Mouse (Mus musculus) intestine, postnatal 0 days (tissue): ENCODE results near the gene Nucb1. TPM values are rescaled to one million over a fixed set of nuclear protein-coding genes. Genes with fewer than 3 reads are reported as not detected.

Experiments
- ATAC-seq: fragments of 200-750 bp; cut with Nextera tagmentation; 2 replicates; pipeline ENCODE4 v1.8.0; 2017; ENCODE audit warnings: mild to moderate bottlenecking, moderate TSS enrichment, moderate library complexity
- H3K27ac ChIP-seq: fragments of 300-500 bp; sonication (generic); 2 replicates; pipeline ENCODE4 v1.5.1; 2014; ENCODE audit warnings: mild to moderate bottlenecking, low read depth, low read length, moderate library complexity
- H3K27me3 ChIP-seq: fragments of 300-500 bp; sonication (generic); replicated peaks from 2 replicates; pipeline ENCODE4 v1.6.1; 2014; ENCODE audit warnings: low read length, mixed read lengths; ENCODE audit not compliant: control insufficient read depth, insufficient read depth
- H3K36me3 ChIP-seq: fragments of 300-500 bp; sonication (generic); 2 replicates; pipeline ENCODE4 v1.6.1; 2014; ENCODE audit warnings: mild to moderate bottlenecking, moderate library complexity; ENCODE audit not compliant: control insufficient read depth, insufficient read depth
- H3K4me1 ChIP-seq: fragments of 300-500 bp; sonication (generic); replicated peaks from 2 replicates; pipeline ENCODE4 v1.6.1; 2014; ENCODE audit warnings: antibody characterized with exemption, low read length, mixed read lengths; ENCODE audit not compliant: control insufficient read depth, insufficient read depth
- H3K4me2 ChIP-seq: fragments of 300-500 bp; sonication (generic); replicated peaks from 2 replicates; pipeline ENCODE4 v1.6.1; 2014; ENCODE audit warnings: low read depth, mild to moderate bottlenecking, moderate library complexity
- H3K4me3 ChIP-seq: fragments of 300-500 bp; sonication (generic); 2 replicates; pipeline ENCODE4 v1.5.1; 2014; ENCODE audit warnings: low read depth, low read length
- H3K9ac ChIP-seq: fragments of 300-500 bp; sonication (generic); 2 replicates; pipeline ENCODE4 v1.6.1; 2014; ENCODE audit warnings: mild to moderate bottlenecking, low read depth, low read length
- H3K9me3 ChIP-seq: fragments of 300-500 bp; sonication (generic); 2 replicates; pipeline ENCODE4 v1.6.1; 2016; ENCODE audit warnings: mixed run types; ENCODE audit not compliant: control insufficient read depth
- CTCF ChIP-seq: sonication (generic); IDR thresholded peaks from 2 replicates; pipeline ENCODE4 v1.5.1; 2016; ENCODE audit warnings: low read depth, mild to moderate bottlenecking, control low read depth, antibody characterized with exemption, moderate library complexity
- WGBS: fragments of 180-500 bp; shearing (Covaris S2); extraction: QIAGEN DNeasy Blood & Tissue Kit; methylation state at CpG from one replicate; pipeline ENCODE4 v1.1.7; 2014; 5-methylcytosine and 5-hydroxymethylcytosine counted together
- polyA plus RNA-seq: library from polyadenylated mRNA; unstranded; fragments of >200 nt; fragmentation: Nextera tagmentation; extraction: Ambion mirVana; gene quantifications from 2 replicates; pipeline ENCODE4 v1.2.1, GENCODE M21; 2015

Gene Nucb1
- polyA plus RNA-seq, 1 experiment from 2014 or later, result 199 TPM

DNA sequence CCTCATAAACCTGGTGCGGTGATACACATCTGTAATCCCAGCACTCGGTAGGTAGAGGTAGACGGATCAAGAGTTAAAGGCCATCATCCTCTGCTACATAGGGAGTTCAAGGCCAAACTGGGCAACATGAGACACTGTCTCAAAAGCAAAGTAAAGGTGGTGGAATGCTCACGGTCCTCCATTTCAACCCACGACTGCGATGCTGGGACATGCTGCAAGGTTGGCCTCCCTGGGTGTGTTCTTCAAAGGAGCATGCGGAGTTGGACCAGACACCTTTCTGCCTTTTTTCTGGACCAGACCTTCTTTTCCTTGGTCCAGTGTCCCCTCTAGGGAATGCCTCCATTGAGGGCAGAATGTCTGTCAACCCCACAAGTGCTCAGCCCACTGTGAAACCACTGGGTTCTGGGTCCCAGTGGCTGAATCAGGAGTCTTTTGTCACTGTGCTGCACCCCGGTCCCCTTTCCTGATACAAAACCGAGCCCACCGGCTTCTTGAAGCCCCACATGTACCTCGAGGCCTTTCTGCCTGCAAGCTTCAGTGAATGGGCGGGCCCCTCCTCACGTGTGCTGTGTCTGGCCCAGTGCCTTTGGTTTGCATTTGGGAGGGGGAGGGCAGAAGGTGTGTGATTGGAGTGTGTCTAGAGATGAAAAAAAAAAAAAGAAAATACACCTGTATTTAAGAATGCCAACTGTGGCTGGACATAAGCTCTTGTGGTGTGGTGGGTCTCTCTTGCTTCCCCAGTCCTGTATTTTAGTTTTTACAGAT lies 54.1 kb downstream of the Nucb1 start:
- H3K9me3 ChIP-seq, result no peaks in the 10 kb centered on the region
- H3K9ac ChIP-seq, result no peak overlapping the region; the same call in 1 of the 2 replicates
- ATAC-seq, result no peak
- H3K4me3 ChIP-seq, result no peak overlapping the region
- H3K4me2 ChIP-seq, result no peak overlapping the region
- peak overlapping the region; percentile 94; the same call in 1 of the 2 replicates for H3K27ac ChIP-seq
- H3K27me3 ChIP-seq, result no peaks in the 10 kb centered on the region
- peaks cover 50% of the 10 kb centered on the region for H3K36me3 ChIP-seq
- no peak for TF ChIP-seq CTCF
- 76% methylated on average over 13 of the region's 13 CpGs for WGBS
- 0 out of 2 replicates have a peak, but pooled peaks cover 6% of the 10 kb centered on the region for H3K4me1 ChIP-seq

DNA sequence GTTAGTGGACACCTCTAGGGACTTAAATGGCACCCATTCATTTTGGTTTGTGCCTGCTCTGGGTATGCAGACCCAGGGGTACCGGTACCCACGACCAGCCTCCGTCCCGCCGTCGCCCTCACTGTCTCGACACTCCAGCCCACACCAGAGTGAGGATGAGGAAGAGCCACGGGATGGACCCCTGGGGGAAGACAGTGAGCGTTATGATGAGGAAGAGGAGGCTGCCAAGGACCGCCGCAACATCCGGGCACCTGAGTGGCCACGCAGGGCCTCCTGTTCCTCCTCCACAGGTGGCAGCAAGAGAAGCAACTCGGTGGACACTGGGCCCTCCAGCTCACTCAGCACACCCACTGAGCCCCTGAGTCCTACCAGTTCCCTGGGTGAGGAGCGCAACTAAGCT lies 55.2 kb downstream of the Nucb1 start:
- Histone ChIP-seq H3K4me3 (no peak overlapping the region), H3K27ac (no peak overlapping the region), H3K9ac (no peak overlapping the region), H3K4me2 (no peak overlapping the region), H3K9me3 (no peaks in the 10 kb centered on the region), H3K4me1 (no peaks in the 10 kb centered on the region), H3K36me3 (peaks cover 52% of the 10 kb centered on the region), H3K27me3 (no peaks in the 10 kb centered on the region)
- WGBS, result 91% methylated on average over 15 of the region's 15 CpGs
- no peak for ATAC-seq
- TF ChIP-seq CTCF, result no peak

DNA sequence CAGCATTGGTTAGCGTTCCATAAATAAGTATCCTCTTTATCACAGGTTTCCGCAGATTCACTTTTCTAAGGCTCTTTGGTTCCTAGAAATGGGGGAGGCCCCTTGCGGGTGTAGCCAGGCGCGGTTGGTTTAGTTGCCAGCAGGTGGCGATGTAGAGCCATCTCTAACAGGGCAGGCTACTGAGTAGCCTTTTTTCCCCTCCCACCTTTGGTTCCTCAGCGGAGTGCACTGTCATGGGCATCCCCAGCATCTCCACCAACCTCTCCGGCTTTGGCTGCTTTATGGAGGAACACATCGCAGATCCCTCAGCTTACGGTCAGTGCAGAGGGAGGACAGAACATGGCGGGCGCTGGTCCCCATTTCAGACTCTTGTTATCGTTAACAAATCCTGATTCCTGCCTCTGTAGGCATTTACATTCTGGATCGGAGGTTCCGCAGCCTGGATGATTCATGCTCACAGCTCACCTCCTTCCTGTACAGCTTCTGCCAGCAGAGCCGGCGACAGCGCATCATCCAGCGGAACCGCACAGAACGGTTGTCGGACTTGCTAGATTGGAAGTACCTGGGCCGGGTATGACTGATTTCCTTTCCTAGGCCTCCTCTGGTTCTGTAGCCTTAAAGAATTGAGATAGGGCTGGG lies 58.7 kb downstream of the Nucb1 start:
- TF ChIP-seq CTCF, result peak; percentile 92
- peak; percentile 51 for ATAC-seq
- H3K27ac ChIP-seq, result no peak overlapping the region
- H3K9ac ChIP-seq, result no peak overlapping the region
- no peak overlapping the region for H3K4me3 ChIP-seq
- no peak overlapping the region for H3K4me2 ChIP-seq
- 56% methylated on average over 23 of the region's 23 CpGs for WGBS
- no peaks in the 10 kb centered on the region for H3K4me1 ChIP-seq
- H3K9me3 ChIP-seq, result no peaks in the 10 kb centered on the region
- H3K27me3 ChIP-seq, result no peaks in the 10 kb centered on the region
- peaks cover 37% of the 10 kb centered on the region; the same call in 1 of the 2 replicates for H3K36me3 ChIP-seq

DNA sequence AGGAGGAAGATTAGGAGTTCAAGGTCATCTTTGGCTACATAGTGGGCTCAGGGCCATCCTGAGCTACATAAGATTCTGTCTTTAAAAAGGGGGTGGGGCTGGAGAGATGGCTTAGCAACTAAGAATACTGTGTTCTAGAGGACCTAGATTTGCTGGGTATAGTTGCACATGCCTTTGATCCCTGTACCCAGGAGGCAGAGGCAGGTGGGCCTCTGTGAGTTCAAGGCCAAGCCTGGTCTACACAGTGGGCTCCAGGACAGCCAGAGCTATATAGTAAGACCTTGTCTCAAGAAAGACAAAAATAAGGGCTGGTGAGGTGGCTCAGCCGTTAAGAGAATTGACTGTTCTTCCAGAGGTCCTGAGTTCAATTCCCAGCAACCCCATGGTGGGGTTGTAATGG lies 60.2 kb downstream of the Nucb1 start:
- Histone ChIP-seq H3K4me2 (no peak overlapping the region), H3K27me3 (no peaks in the 10 kb centered on the region), H3K27ac (no peak overlapping the region), H3K9ac (no peak overlapping the region), H3K36me3 (peaks cover 35% of the 10 kb centered on the region; the same call in 1 of the 2 replicates), H3K4me1 (no peaks in the 10 kb centered on the region), H3K4me3 (no peak overlapping the region), H3K9me3 (no peaks in the 10 kb centered on the region)
- ATAC-seq, result no peak
- 90% methylated on average over 1 of the region's 1 CpGs for WGBS
- no peak for TF ChIP-seq CTCF

DNA sequence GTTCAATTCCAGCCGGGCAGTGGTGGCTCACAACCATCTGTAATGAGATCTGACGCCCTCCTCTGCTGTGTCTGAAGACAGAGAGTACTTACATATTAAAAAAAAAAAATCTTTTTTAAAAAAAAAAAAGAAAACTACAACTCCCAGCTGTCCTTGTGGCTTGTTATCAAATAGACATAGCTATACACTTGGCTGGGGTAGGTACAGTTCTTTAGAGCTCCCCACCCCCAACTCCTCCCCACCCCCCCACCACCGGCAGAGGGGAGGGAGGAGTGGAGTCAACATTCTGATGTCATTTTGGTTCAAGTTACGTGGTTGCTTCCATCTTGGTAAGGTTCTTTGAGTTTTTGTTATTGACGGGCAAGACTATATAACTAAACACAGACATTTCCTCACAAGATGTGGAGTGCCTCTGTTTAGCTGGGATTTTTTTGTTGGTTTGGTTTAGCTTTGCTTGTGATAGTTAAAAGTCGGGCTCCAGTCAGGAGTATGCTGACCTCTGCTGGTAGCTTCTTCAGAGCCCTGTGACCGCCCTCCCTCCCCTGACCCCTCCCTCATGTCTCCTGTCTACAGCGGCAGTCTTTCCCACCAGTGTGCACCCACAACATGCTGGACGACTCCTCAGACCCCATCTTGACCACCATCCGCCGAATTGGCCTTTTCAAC lies 62.7 kb downstream of the Nucb1 start:
- H3K27ac ChIP-seq, result no peak overlapping the region
- no peak overlapping the region for H3K4me2 ChIP-seq
- H3K36me3 ChIP-seq, result peaks cover 40% of the 10 kb centered on the region
- 44% methylated on average over 11 of the region's 11 CpGs for WGBS
- H3K27me3 ChIP-seq, result no peaks in the 10 kb centered on the region
- H3K9ac ChIP-seq, result no peak overlapping the region
- peak; percentile 78 for TF ChIP-seq CTCF
- H3K9me3 ChIP-seq, result no peaks in the 10 kb centered on the region
- H3K4me3 ChIP-seq, result no peak overlapping the region
- H3K4me1 ChIP-seq, result no peaks in the 10 kb centered on the region
- ATAC-seq, result no peak

DNA sequence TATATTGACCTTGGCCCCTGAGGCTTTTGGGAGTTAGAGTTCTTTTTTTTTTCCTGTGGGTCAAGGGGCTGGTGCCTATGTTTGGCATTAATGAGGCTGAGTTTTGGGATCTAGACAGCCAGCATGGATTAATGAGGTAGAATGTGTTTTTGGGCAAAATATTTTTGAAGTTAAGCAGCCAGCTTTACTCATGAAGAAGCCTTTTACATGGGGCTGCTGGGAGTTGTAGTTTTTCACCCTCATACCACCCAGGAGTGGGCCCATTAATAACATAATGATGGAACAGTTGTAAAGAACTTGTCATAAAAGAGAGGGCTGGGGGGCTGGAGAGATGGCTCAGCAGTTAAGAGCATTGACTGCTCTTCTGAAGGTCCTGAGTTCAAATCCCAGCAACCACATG lies 63.6 kb downstream of the Nucb1 start:
- Histone ChIP-seq H3K9ac (no peak overlapping the region), H3K36me3 (peaks cover 33% of the 10 kb centered on the region), H3K4me3 (no peak overlapping the region), H3K27ac (no peak overlapping the region), H3K4me2 (no peak overlapping the region), H3K9me3 (no peaks in the 10 kb centered on the region), H3K27me3 (no peaks in the 10 kb centered on the region), H3K4me1 (no peaks in the 10 kb centered on the region)
- ATAC-seq, result no peak
- TF ChIP-seq CTCF, result no peak
